Mouse (Mus musculus) adrenal gland, postnatal 25 days (tissue): ENCODE results near the gene Fpgt. TPM values are rescaled to one million over a fixed set of nuclear protein-coding genes. Genes with fewer than 3 reads are reported as not detected.

Experiments used
- DNase-seq: peaks from one replicate; pipeline ENCODE4 v3.0.0; 2021; ENCODE audit warnings: mixed read lengths
- long read RNA-seq: library from polyadenylated mRNA; stranded (forward); transcript quantifications from one replicate; pipeline ENCODE4 v2.0.0, GENCODE M21; 2021
- total RNA-seq: library from RNA; stranded (reverse); gene quantifications from 2 replicates; pipeline ENCODE4 v1.2.3, GENCODE M21; 2021

Gene Fpgt
- total RNA-seq, result 31.7 and 33.7 TPM in 2 replicates
- long read RNA-seq, transcript Fpgt-201 (4 exons, 3,518 nt), result major isoform, 14 of 23 reads
- long read RNA-seq, partial matches to known transcripts, result 0 of 23 reads
- long read RNA-seq, other reads (novel, unspliced or antisense), result 4 of 23 reads

GRCm38 (mm10) chr3:155093116-155093956, at the start of gene Fpgt, which contains the start of gene Lrriq3:
Gene Fpgt, minus strand, starts transcription at chr3:155093403.
Gene Lrriq3, plus strand, starts transcription at chr3:155093434.
- peak; percentile 92 for DNase-seq

GRCm38 (mm10) chr3:155141047-155141446, 47.8 kb upstream of the Fpgt start:
- no peak for DNase-seq

GRCm38 (mm10) chr3:155137737-155138136, 44.5 kb upstream of the Fpgt start:
- no peak for DNase-seq

DNA sequence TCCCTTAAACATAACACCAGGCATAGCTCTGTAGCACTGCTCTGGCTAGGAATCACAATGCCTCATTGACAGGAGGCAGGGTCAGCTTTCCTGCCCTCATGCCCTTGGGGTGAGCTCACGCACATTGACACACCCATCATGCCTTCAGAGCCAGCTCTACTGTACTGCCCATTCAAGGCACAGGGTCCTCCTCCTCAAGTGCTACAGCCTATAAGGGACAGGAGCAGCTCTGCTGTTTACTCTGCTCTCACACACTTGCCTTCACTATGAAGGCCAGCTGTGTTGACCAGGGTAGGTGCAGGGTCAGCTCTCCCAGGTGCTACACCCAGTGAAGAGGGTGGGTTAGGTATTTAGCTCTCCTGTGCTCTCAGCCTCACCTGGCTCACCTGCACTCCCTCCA, 12.8 kb upstream of the Fpgt start:
- DNase-seq, result no peak

- no peak for DNase-seq
These were observed 6.1 kb upstream of the Fpgt start for GRCm38 (mm10) chr3:155099266-155099665.

DNA sequence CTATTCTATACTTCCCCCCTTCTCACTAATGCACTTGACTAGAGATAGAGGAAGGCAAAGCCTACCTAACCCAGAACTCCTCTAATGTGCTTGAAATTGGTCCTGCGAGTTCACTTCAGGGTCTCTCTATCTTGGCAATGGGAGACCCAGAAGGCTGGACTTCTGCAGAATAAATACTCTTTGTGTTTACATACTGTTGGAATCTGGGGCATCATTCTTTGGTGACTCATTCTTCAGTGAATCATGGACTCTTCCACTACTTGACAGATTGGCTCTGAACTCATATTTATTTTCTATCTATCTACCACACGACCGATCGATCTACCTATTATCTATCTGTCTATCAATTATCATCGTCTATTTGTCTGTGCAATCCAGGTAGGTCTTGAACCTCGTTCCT, 1.1 kb downstream of the Fpgt start:
- DNase-seq, result no peak

DNA sequence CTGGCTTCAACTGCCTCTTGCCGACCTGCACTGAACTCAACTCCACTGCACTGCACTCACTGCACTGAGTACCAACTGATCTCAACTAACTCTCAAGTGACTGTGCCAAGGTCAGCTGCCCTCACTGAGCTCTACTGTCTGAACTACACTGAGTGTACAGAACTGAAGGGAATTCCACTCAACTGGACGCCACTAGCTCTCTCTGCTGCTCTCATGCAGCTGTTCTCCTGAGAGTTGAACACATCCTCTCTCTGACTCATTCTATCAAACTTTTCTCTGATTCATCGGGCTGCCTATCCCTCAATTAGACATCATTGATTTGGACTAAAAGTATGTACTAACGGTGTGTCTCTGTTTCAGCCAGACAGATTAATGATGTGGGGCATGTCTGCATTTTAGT, 15.3 kb downstream of the Fpgt start:
- no peak for DNase-seq

GRCm38 (mm10) chr3:155059449-155059822, 33.8 kb downstream of the Fpgt start:
- DNase-seq, result no peak

DNA sequence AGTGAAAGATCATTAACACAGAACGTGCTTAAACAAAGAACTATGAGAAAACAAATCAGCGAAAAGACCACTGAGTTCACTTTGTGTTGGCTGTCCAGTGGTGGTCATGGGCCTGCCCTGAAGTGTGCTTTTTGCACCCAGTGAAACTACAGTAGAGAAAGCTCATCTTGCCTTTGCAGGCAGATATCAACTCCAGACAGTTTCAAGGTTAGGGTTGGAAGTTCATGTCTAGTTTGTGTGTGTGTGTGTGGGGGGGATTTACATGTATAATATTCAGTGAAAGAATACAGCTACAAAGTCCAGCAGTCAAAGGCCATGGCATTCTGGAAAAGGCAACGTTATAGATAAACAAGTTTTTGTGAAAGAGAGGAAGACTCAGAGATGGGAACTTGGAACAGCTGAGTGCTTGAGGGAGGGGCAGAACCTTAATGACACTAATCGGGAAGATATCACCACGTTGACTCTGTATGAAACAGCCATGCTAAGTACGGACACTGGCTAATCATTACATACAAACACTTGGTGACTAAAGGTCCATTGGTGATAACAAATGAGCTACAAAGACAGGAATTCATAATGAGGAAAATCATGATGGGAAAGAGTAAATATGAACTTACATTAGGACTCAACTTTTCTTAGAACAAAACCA, 34.3 kb downstream of the Fpgt start:
- DNase-seq, result no peak

DNA sequence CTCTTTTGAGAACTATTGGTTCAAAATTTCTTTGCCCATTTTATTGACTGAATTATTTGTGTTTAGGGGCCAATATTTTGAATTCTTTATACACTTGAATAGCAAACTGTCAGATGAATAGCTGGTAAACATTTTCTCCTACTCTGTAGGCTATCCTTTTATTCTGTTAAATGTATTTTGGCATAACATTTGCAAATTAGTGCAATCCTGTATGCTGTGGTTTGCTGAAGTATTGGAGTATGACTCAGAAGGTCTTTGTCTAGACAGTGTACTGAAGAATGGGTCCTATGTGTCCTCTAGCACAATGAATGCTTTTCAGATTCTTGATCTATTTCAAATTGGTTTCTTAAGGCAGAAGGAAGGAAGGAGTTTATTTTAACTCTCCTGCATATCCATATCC, 35.6 kb downstream of the Fpgt start:
- no peak for DNase-seq

DNA sequence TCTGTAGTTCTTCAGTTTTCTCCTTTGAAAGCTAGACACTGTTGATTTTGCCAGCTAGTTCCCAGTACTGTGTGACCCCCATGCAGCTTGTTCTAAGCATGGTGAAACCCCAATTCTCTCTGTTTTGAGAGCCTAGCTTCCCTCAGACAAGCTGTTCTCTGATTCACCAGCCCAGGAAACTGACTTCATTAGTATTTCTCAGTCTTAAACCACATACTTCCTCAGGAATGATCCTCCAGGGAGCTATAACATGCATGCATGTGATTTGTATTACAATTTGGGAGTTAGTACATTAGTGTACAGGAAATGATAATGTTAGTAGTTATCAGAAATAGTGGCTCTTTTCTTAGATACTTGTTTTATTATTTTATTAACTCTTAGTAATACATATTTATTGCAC, 36.6 kb downstream of the Fpgt start:
- no peak for DNase-seq

DNA sequence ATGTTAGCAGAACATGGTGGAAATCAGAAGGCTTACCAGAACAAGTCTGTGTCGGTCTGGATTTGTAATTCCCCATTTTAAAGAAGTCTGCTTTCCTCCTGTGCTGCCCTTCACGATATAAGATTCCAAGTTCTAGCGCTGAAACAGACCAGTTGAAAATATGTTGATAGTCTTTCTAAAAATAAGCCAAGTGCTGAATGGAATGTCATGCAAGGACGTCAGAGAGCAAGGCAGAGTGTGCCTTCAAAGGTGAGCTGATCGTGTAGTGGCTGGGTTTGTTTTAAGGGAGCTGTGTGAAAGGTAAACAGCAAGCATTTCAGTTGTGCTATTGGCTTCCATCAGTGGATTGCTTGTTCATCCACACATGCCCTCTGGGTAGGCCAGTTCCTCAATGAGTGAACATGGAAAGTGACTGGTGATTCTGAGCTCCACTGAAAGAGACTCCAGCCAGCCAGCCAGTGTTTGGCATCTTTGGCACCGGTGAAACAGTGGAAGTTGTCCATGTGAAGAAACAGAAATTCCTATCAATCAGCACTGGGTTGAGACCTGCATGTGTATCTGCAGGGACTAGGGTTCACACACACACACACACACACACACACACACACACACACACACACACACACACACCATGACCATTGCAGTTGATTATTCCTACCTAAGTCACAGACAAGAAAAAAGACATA, 37.8 kb downstream of the Fpgt start, which contains the start of gene Tnni3k:
Gene Tnni3k (minus strand): TSS at position 177 of the 686 bp plus-strand sequence.
- no peak for DNase-seq

GRCm38 (mm10) chr3:155053189-155053588, 40.0 kb downstream of the Fpgt start:
- no peak for DNase-seq

GRCm38 (mm10) chr3:155052021-155052420, 41.2 kb downstream of the Fpgt start:
- no peak for DNase-seq

- no peak for DNase-seq
These were observed 54.0 kb downstream of the Fpgt start for GRCm38 (mm10) chr3:155039012-155039836.

Other genes starting within 250 kb of the Fpgt start
- not detected in 2 replicates for gene Tnni3k, start 38.0 kb downstream of the Fpgt start, total RNA-seq
- 1.2 and 2.5 TPM in 2 replicates for gene Lrriq3, start within 50 bp of the Fpgt start, total RNA-seq